Mouse (Mus musculus): ENCODE data around the gene Nbeal2. TPM values are rescaled to one million over a fixed set of nuclear protein-coding genes. Genes with fewer than 3 reads are reported as not detected.
"Not testable (repeated sequence)": the region's sequence is repeated elsewhere in the genome, so short reads cannot be mapped to it uniquely, and the experiment has no call there.

Gene Nbeal2
- 110 and 138 TPM in 2 replicates for total RNA-seq (2017)

GRCm38 (mm10) chr9:110653655-110654461, at the start of gene Nbeal2:
Nbeal2 (minus strand) TSS chr9:110654161.
- peak; percentile 76 for ATAC-seq (ENCODE audit: extremely low read depth, insufficient number of reproducible peaks, low FRiP score, poor library complexity, severe bottlenecking)

- ATAC-seq (ENCODE audit: extremely low read depth, insufficient number of reproducible peaks, low FRiP score, poor library complexity, severe bottlenecking) = no peak
Observed at GRCm38 (mm10) chr9:110702848-110703247, 48.9 kb upstream of the Nbeal2 start.

- no peak for ATAC-seq (ENCODE audit: extremely low read depth, insufficient number of reproducible peaks, low FRiP score, poor library complexity, severe bottlenecking)
Observed at GRCm38 (mm10) chr9:110701114-110702032, 47.4 kb upstream of the Nbeal2 start.

GRCm38 (mm10) chr9:110699574-110699973, 45.6 kb upstream of the Nbeal2 start:
- ATAC-seq (ENCODE audit: extremely low read depth, insufficient number of reproducible peaks, low FRiP score, poor library complexity, severe bottlenecking) = no peak

GRCm38 (mm10) chr9:110697465-110697864, 43.5 kb upstream of the Nbeal2 start:
- ATAC-seq (ENCODE audit: extremely low read depth, insufficient number of reproducible peaks, low FRiP score, poor library complexity, severe bottlenecking) = no peak

- no peak for ATAC-seq (ENCODE audit: extremely low read depth, insufficient number of reproducible peaks, low FRiP score, poor library complexity, severe bottlenecking)
Observed at GRCm38 (mm10) chr9:110696427-110696826, 42.5 kb upstream of the Nbeal2 start.

GRCm38 (mm10) chr9:110695165-110695755, 41.3 kb upstream of the Nbeal2 start:
- ATAC-seq (ENCODE audit: extremely low read depth, insufficient number of reproducible peaks, low FRiP score, poor library complexity, severe bottlenecking) = no peak

- ATAC-seq (ENCODE audit: extremely low read depth, insufficient number of reproducible peaks, low FRiP score, poor library complexity, severe bottlenecking) = no peak
Observed at GRCm38 (mm10) chr9:110689261-110689779, 35.4 kb upstream of the Nbeal2 start.

GRCm38 (mm10) chr9:110687846-110688245, 33.9 kb upstream of the Nbeal2 start:
- ATAC-seq (ENCODE audit: extremely low read depth, insufficient number of reproducible peaks, low FRiP score, poor library complexity, severe bottlenecking) = no peak

- no peak for ATAC-seq (ENCODE audit: extremely low read depth, insufficient number of reproducible peaks, low FRiP score, poor library complexity, severe bottlenecking)
Observed at GRCm38 (mm10) chr9:110687061-110687460, 33.1 kb upstream of the Nbeal2 start.

GRCm38 (mm10) chr9:110686472-110686871, 32.5 kb upstream of the Nbeal2 start:
- ATAC-seq (ENCODE audit: extremely low read depth, insufficient number of reproducible peaks, low FRiP score, poor library complexity, severe bottlenecking) = no peak

- peak; percentile 13; the same call in 1 of the 2 replicates for ATAC-seq (ENCODE audit: extremely low read depth, insufficient number of reproducible peaks, low FRiP score, poor library complexity, severe bottlenecking)
Observed at GRCm38 (mm10) chr9:110685591-110685990, 31.6 kb upstream of the Nbeal2 start.

- no peak for ATAC-seq (ENCODE audit: extremely low read depth, insufficient number of reproducible peaks, low FRiP score, poor library complexity, severe bottlenecking)
Observed at GRCm38 (mm10) chr9:110685187-110685586, 31.2 kb upstream of the Nbeal2 start.

- ATAC-seq (ENCODE audit: extremely low read depth, insufficient number of reproducible peaks, low FRiP score, poor library complexity, severe bottlenecking) = no peak
Observed at GRCm38 (mm10) chr9:110684100-110684831, 30.3 kb upstream of the Nbeal2 start.

- ATAC-seq (ENCODE audit: extremely low read depth, insufficient number of reproducible peaks, low FRiP score, poor library complexity, severe bottlenecking) = no peak
Observed at GRCm38 (mm10) chr9:110683574-110684099, 29.7 kb upstream of the Nbeal2 start.

GRCm38 (mm10) chr9:110682697-110683096, 28.7 kb upstream of the Nbeal2 start:
- not testable (repeated sequence) for ATAC-seq (ENCODE audit: extremely low read depth, insufficient number of reproducible peaks, low FRiP score, poor library complexity, severe bottlenecking)

GRCm38 (mm10) chr9:110682255-110682654, 28.3 kb upstream of the Nbeal2 start:
- ATAC-seq (ENCODE audit: extremely low read depth, insufficient number of reproducible peaks, low FRiP score, poor library complexity, severe bottlenecking) = no peak

- ATAC-seq (ENCODE audit: extremely low read depth, insufficient number of reproducible peaks, low FRiP score, poor library complexity, severe bottlenecking) = no peak
Observed at GRCm38 (mm10) chr9:110681817-110682216, 27.9 kb upstream of the Nbeal2 start.
